Mouse (Mus musculus): ENCODE results near the gene Crocc.

DNA sequence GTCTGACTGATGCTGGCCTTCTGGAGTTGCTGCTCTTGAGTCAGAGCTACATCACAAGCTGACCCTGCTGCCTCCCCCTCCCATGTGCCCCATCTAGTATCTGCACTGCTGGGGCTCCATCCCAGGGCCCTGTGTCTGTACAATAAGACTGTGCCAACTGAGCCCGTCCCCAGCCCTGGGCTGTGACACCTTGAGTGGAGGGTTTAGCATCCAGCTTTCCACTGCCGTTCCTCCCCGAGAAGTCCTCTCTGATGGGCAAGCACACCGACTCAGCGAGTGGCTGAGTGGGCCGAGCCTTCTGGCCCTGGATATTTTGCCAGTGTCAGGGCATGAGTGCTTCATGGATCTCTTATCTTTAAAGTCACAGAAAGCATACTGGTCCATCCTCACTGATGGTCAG lies 85.9 kb downstream of the Crocc start:
- TF ChIP-seq CTCF (IDR thresholded peaks at IDR 0.05; ENCODE audit: low read depth) (no peak), EP300 (optimal IDR thresholded peaks at IDR 0.05) (no peak)

All from stomach, postnatal 0 days (tissue).